Mouse (Mus musculus) lung, postnatal 25 days (tissue): Measurements from ENCODE around the gene Klhl18.

Experiments
- DNase-seq: peaks from one replicate; pipeline ENCODE4 v3.0.0; 2022; ENCODE audit warnings: low spot score

Gene Klhl18

DNA sequence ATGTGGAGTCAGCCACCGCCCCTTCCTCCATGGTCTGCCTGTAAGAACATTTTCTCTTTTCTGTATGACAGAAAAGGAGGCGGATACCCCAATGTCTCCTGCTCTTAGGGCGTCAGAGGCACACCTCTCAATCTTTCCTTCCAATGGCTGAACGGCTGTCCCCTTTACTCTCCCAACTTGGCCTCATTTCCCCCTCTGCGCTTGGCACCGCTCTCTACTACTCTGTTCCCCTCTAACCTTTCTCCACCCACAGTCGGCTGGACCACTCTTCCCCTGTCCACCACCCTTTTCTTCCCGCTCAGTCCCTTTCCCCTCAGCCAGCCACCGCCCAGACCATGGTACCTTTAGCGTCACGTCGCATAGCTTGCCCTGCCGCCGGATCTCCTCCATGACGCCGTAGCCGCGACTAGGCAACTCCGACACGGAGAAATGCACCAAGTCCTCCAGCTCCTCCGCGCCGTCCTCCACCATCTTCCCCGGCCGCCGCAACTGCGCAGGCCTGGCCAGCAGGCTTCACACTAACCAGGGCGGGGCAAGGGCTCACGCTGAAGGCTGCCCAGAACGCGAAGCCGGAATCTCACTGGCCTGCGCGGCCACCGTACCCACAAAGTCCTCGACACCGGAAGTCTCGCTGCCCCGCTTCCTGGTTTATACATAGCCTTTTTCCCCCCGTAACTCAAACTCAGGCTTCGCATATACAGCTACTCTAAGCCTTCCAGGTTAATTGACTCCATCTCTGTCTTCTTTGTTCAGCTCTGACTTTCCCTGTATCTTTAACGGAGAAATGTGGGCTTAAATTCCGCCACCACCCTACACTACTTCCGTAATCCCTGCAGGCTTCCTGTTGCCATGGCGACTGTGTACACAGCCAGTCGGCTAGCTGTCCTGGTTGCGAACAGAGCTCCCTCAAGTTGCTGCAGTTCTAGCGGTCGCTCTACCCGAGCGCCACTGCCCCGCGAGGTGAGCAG lies at the start of gene Klhl18, which contains the start of gene Kif9:
TSS of gene Klhl18 (minus strand) at position 571 of the 968 bp plus-strand sequence.
TSS of gene Kif9 (plus strand) at position 835 of the 968 bp plus-strand sequence.
- peak; percentile 97 for DNase-seq

DNA sequence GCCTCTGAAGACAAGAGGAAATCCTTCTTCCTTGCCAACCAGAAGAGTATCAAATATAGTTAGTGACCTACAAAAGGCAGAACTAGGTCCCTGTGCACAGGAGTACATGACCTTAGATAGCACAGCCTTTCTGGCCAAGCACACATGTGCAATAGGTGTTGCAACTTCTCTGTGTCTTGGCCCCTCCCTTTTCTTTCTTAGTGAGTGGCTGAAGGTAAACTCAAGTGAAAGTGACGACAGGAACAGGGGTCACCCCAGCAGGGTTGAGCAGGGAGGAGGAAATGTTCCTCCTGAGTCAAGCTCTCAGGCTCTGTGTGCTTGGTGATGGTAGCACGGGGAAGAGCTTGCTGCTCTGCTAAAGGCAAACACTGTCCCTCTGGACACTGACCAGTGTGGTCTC lies 49.2 kb upstream of the Klhl18 start:
- DNase-seq: peak; percentile 77

DNA sequence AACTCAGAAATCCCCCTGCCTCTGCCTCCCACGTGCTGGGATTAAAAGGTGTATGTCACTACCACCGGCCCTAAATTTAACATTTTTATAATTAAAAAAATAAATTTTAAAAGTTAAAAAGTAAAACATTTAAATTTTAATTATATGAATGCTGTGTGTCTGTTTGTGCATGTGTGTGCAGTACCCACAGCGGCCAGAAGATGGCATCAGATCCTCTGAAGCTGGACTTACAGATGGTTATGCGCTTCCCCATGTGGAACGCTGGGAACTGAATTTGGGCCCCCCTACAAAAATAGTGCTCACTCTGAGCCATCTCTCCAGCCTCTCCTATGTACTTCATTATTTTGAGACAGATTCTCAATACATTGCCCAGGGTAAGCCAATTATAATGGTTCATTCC lies 14.4 kb upstream of the Klhl18 start:
- DNase-seq: no peak

- no peak for DNase-seq
Observed at GRCm38 (mm10) chr9:110488841-110489240, 12.3 kb upstream of the Klhl18 start.

- no peak for DNase-seq
Observed at GRCm38 (mm10) chr9:110478639-110479038, 2.1 kb upstream of the Klhl18 start.

- DNase-seq: no peak
Observed at GRCm38 (mm10) chr9:110477951-110478350, 1.5 kb upstream of the Klhl18 start.

- peak; percentile 35 for DNase-seq
Observed at GRCm38 (mm10) chr9:110466179-110466578, 10.3 kb downstream of the Klhl18 start.

DNA sequence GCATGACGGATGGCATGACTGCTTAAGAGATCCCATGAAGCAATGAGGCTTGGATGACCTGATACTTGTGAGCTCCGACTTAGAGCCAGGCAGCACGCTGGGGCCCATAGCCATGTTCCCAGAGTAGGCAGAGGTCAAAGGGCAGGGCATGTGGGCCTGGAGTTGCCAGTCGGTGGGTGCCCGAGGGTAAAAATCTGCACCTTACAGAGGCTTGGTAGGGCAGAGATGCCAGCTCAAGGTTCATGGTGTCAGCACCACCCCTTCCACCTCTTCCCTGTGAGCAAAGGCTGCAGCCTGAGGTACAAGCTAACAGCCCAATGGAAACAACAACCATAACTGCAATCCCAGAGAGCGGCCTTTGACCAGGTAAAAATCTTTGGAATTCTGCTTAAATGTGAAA lies 11.2 kb downstream of the Klhl18 start:
- DNase-seq: no peak

DNA sequence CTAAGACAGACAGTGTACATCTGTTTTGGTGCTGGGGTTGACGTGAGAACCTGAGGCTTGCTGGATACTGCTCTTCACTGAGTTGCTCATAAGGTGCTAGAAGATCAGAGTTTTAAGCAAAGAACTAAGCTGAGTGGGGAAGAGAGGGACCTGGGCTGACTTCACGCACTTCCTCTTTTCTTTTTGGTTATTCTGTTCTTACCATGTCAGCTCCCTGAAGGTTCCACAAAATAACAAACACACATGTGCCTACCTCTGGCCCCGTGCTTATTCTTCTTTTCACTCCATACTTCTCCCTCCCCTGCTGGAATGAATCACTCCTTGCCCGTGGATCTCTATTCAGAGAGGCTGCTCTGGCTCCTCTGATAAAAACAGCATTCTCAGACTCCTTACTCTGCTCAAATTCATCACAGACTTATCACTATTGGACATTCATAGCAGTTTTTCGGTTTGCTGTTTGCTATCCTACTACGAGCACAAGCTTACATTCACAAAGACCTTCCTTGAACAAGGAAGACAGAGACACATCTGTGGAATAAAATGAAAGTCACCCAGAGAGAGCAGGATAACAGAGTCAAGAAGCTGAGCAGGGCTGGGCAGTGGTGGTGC lies 12.4 kb downstream of the Klhl18 start:
- no peak for DNase-seq

DNA sequence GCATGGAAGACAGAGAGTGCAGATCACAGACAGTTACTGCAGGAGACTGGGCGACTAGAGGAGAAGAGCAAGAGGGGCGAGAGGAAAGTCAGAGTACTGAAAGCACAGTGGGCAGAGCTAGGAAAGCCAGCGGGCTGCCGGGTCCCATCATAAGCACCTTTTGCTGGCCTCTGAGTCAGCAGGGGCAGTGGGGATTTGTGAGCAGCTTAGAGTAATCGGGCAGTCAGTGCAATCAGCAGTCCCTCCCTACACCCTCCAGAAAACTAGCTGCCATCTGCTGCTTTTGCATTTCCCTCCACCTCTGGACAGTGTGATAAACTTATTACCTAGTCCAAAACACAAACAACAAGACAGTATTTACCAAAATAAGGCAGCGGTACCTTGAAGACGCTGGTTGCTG lies 14.2 kb downstream of the Klhl18 start:
- DNase-seq: no peak

DNA sequence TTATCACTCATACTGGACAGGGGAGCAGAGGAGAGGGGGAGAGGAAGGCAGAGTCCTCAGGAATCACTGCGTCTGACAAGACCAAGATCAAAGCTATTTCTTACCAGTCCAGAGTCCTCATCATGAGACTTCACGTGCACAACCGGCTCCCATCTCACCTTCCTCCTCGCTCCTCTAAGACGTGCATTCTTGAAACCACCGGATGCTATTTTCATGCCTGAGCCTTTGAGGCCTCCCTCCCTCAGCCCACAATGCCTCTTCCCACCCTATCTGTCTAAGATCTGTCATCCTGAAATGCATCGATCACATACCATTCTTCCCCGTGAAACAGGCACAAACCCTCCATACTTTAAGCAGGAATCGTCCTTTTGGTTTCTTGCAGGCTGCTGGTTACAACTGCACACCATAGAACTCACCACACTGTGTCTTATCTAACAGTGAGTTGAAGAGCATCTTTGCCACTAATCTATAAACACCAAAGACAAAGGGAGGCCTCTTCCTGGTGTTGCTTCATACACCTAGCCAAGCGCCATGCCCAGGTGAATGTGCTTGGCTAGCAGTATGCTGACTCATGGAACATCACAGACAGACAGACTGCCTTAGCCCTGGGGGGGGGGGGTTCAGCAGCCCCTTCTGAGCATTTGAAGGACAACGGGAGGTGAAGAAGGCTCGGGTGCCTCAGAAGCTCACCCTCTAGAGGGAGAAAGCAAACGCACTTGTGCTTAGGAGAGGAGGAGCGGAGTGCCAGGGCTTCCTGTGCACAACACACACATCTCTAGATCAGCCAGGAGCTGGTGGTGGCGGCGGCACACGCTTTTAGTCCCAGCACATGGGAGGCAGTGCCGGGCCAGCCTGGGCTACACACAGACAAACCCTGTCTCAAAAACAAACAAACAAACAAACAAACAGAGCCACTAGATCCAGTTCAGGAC lies 15.3 kb downstream of the Klhl18 start:
- no peak for DNase-seq

DNA sequence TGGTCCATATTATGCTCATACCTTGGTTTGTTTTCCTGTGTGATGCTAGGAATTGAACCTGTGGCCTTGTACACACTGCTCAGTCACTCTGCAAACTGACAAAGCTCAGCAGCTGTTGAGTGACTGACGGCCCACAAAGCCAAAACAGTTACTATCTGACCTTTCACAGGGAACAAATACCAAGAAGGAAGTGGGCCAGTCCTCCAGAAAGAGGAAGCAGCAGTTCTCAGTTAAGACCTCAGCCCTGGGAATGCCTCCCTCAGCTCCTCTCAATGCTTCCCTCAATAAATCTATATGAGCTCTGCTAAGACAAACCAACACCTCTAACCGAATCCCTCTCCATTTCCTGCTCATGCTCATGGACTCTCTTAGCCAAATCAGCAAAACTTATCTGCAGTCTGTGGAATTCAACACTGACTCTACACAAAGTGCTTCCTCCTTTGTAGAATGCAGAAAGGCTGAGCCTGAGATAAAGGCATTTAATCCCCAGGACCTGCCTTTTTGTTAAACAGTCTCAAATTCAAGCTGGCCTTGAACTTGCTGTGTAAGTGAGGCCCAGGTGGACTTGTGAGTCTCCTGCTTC lies 17.3 kb downstream of the Klhl18 start:
- peak; percentile 47 for DNase-seq

DNA sequence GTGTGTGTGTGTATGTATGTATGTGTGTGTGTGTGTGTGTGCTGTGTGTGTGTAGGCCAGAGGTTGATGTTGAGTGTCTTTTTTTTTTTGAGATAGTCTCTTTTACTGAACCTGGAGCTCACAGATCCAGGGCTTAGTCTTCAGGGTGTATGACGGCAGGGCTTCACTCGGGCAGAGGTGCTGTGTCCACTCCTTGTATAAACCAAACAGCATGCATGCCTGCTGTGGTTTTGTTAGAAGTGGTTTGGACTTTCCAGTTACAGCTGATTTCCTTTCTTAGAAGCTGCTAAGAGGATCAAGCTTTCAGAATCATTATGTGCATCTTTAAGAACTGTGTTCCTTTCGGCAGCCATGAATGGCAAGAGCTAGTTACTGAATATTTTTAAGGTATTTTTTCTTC lies 18.6 kb downstream of the Klhl18 start:
- DNase-seq: no peak

- no peak for DNase-seq
Observed at GRCm38 (mm10) chr9:110452523-110452922, 24.0 kb downstream of the Klhl18 start.

- peak; percentile 80 for DNase-seq
Observed at GRCm38 (mm10) chr9:110448857-110449617, 27.5 kb downstream of the Klhl18 start.

- DNase-seq: no peak
Observed at GRCm38 (mm10) chr9:110448356-110448755, 28.1 kb downstream of the Klhl18 start.

DNA sequence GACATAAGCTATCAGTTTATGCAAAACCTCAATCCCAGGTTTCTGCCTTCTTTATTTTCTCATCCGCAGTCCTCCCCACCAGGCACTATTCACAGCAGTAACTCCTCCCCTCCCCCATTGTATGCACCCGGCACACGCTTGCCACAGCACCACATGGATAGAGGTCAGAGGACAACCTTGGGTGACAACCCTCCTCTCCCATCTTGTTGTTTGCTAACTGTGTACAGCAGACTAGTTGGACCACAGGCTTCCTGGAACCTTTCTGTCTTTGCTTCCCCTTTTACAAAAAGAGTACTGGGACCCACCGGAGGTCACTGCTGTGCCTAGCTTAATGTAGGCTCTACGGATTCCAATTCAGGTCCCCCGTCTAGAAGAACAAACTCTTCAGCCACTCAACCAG lies 35.9 kb downstream of the Klhl18 start:
- no peak for DNase-seq

DNA sequence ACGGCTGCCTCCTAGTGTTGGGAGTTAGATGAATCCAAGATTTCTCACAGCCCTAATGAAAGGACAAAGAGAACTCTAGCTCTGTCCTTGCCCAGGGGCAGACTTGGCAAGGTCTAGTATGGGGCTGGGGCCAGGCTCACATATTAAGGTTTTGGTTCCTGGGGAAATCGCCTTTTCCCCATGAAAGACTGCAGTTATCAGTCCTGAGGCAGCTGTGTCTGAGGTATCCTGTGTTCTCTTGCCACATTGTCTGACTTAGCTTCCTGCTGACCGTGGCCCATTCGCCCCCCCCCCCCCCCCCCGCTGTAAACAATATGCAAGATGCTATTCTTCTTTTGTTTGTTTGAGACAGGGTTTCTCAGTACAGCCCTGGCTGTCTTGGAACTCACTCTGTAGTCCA lies 36.4 kb downstream of the Klhl18 start:
- DNase-seq: no peak

GRCm38 (mm10) chr9:110436041-110436440 lies 40.5 kb downstream of the Klhl18 start:
- no peak for DNase-seq

DNA sequence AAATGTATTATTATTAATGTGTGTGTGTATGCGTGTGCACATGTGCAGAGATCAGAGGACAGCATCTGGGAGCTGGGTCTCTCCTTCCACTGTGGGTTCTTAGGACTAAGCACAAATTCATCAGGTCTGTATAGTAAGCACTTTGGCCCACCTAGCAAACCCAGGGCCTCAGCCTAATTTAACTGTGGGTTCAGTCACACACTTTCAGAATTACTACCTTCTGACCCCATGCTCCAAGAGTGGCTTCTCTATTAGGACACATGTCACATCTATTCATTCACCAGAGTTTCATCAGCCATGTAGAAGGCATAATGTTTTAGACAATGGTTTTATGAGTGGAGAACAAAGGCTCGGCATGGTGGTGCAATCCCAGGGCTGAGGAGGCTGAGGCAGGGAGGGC lies 43.4 kb downstream of the Klhl18 start:
- DNase-seq: no peak

DNA sequence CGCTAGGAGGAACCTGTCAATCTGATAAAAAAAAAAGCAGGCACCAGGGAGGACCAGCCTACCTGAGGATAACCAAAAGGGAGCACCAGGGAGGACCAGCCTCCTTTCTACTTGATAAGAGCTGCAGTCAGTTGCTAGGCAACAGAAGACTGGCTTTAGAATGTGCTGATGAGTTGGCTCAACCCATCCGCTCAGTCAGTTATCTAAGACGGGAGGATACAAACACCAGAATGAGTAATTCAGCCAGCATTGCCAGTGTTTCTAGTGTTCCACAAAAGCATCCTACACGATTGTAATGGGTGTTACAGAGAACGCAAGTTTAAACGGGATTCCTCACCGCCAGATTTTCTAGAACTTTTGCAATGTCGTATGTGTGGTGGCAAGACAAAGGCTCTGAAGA lies 45.3 kb downstream of the Klhl18 start:
- DNase-seq: no peak
